Mouse (Mus musculus): ENCODE data around the gene Ap2a2. TPM values are rescaled to one million over a fixed set of nuclear protein-coding genes. Genes with fewer than 3 reads are reported as not detected.
"Not testable (repeated sequence)": the region's sequence is repeated elsewhere in the genome, so short reads cannot be mapped to it uniquely, and the experiment has no call there.

The Ap2a2 gene
- polyA plus RNA-seq, 1 experiment: 70.7 TPM

GRCm38 (mm10) chr7:141581323-141581722 is 19.4 kb downstream of the Ap2a2 start:
- TF ChIP-seq CTCF (IDR thresholded peaks at IDR 0.05; ENCODE audit: borderline replicate concordance, extremely low read depth, insufficient read depth, insufficient read length): no peak
- TF ChIP-seq POLR2A (IDR thresholded peaks at IDR 0.05; ENCODE audit: borderline replicate concordance, extremely low read depth, insufficient read depth, insufficient read length, poor library complexity, severe bottlenecking): no peak
- no peak for DNase-seq (ENCODE audit: low read depth)

- no peak for DNase-seq (ENCODE audit: low read depth)
- TF ChIP-seq CTCF (IDR thresholded peaks at IDR 0.05; ENCODE audit: borderline replicate concordance, extremely low read depth, insufficient read depth, insufficient read length): no peak
- TF ChIP-seq POLR2A (IDR thresholded peaks at IDR 0.05; ENCODE audit: borderline replicate concordance, extremely low read depth, insufficient read depth, insufficient read length, poor library complexity, severe bottlenecking): no peak
These were observed 22.3 kb downstream of the Ap2a2 start for GRCm38 (mm10) chr7:141584048-141584841.

DNA sequence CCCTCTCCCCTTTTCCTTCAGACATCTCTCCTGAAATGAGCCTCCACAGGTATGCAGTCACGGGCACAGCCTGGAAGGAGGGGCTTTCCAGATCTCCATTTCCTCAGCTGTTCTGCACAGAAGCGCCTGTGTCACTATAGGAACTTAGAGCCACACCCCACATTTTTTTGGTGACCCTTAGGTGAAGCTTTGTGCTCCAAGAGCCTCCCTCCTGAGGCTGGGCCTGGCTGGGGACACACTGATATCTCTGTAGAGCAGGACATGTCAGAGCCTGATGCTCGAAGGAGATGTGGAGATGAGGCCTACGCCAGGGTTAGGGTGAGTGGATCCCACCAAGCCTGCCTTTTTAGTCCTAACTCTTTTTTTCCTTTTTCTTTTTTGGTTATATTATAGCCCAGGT is 23.3 kb downstream of the Ap2a2 start:
- no peak for TF ChIP-seq POLR2A (IDR thresholded peaks at IDR 0.05; ENCODE audit: borderline replicate concordance, extremely low read depth, insufficient read depth, insufficient read length, poor library complexity, severe bottlenecking)
- no peak for TF ChIP-seq CTCF (IDR thresholded peaks at IDR 0.05; ENCODE audit: borderline replicate concordance, extremely low read depth, insufficient read depth, insufficient read length)
- no peak for DNase-seq (ENCODE audit: low read depth)

DNA sequence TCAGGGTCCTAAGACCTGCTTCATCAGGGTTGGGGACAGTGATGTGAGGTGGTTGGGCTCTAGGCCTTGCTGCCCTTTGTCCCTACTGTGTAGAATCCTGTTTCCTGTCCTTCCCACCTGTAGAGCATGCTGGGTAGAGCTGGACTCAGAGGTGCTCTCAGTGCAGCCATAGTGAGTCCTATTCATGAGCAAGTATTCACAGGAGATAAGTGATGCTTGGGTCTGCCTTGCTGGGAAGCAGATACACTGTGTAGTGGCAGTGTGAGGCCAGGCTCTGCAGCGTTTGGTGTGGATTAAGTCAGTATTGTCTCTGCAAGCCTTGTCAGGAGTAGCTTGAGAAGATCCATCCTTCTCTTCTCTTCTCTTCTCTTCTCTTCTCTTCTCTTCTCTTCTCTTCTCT is 23.9 kb downstream of the Ap2a2 start:
- no peak for TF ChIP-seq CTCF (IDR thresholded peaks at IDR 0.05; ENCODE audit: borderline replicate concordance, extremely low read depth, insufficient read depth, insufficient read length)
- TF ChIP-seq POLR2A (IDR thresholded peaks at IDR 0.05; ENCODE audit: borderline replicate concordance, extremely low read depth, insufficient read depth, insufficient read length, poor library complexity, severe bottlenecking): no peak
- no peak for DNase-seq (ENCODE audit: low read depth)

GRCm38 (mm10) chr7:141588890-141589289 is 26.9 kb downstream of the Ap2a2 start:
- DNase-seq (ENCODE audit: low read depth): no peak
- TF ChIP-seq CTCF (IDR thresholded peaks at IDR 0.05; ENCODE audit: borderline replicate concordance, extremely low read depth, insufficient read depth, insufficient read length) (no peak), POLR2A (IDR thresholded peaks at IDR 0.05; ENCODE audit: borderline replicate concordance, extremely low read depth, insufficient read depth, insufficient read length, poor library complexity, severe bottlenecking) (no peak)

DNA sequence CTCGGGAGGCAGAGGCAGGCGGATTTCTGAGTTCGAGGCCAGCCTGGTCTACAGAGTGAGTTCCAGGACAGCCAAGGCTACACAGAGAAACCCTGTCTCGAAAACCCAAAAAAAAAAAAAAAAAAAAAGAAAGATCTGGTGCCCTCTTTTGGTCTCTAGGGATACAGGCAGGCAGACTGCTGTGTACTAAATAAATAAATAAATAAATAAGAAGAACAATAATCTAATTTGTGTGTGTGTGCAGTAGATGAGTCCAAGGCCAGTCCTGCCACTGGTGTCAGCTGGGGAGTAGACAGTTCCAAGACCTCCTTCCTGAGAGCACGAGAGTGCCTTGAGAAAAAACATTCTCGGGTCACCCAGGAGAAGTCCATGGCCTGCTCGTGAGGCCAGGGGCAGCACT is 28.3 kb downstream of the Ap2a2 start:
- not testable (repeated sequence) for DNase-seq (ENCODE audit: low read depth)

DNA sequence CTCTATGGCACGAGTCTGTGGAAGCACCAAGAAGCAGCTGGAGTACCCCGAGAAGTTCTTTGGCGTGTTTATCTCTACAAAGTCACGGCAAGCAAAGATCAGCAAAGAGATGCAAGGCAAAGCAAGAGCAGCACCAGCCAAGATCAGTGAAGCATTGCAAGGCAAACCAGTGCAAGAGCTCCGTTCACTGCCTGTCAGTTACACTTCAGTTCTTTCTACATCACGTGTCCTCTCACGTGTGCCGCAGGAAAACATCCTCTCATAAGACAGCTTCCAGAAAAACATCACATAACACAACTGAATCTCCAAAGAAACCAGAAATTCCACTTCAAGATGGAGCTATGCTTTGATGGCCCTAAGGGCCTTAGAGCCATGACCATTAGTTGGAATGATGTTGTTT is 29.0 kb downstream of the Ap2a2 start:
- no peak for DNase-seq (ENCODE audit: low read depth)
- TF ChIP-seq POLR2A (IDR thresholded peaks at IDR 0.05; ENCODE audit: borderline replicate concordance, extremely low read depth, insufficient read depth, insufficient read length, poor library complexity, severe bottlenecking) (no peak), CTCF (IDR thresholded peaks at IDR 0.05; ENCODE audit: borderline replicate concordance, extremely low read depth, insufficient read depth, insufficient read length) (no peak)

DNA sequence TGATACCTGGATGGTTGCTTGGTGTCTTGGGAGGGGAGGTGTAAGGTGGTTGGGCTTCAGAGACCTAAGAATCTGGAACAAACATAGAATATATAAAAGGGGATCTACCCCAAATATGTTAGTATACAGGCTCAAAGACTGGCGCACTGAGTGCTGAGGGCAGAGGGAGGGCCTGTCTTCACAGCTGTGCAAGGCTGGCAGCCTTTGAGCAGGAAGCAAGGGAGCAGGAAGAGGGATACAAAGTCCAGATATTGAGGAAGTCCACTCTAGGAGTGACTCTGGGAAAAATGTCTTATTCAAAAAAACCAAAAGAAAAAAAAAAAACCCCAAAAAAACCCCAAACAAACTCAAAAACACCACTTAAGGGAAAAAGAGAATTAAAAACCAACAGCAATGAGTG is 30.1 kb downstream of the Ap2a2 start:
- no peak for DNase-seq (ENCODE audit: low read depth)
- TF ChIP-seq CTCF (IDR thresholded peaks at IDR 0.05; ENCODE audit: borderline replicate concordance, extremely low read depth, insufficient read depth, insufficient read length): no peak
- TF ChIP-seq POLR2A (IDR thresholded peaks at IDR 0.05; ENCODE audit: borderline replicate concordance, extremely low read depth, insufficient read depth, insufficient read length, poor library complexity, severe bottlenecking): no peak

- DNase-seq (ENCODE audit: low read depth): no peak
- TF ChIP-seq CTCF (IDR thresholded peaks at IDR 0.05; ENCODE audit: borderline replicate concordance, extremely low read depth, insufficient read depth, insufficient read length): no peak
- TF ChIP-seq POLR2A (IDR thresholded peaks at IDR 0.05; ENCODE audit: borderline replicate concordance, extremely low read depth, insufficient read depth, insufficient read length, poor library complexity, severe bottlenecking): no peak
These were observed 31.1 kb downstream of the Ap2a2 start for GRCm38 (mm10) chr7:141593056-141593455.

GRCm38 (mm10) chr7:141596971-141597370 is 35.0 kb downstream of the Ap2a2 start:
- no peak for DNase-seq (ENCODE audit: low read depth)

GRCm38 (mm10) chr7:141597563-141597962 is 35.6 kb downstream of the Ap2a2 start:
- no peak for DNase-seq (ENCODE audit: low read depth)
- TF ChIP-seq CTCF (IDR thresholded peaks at IDR 0.05; ENCODE audit: borderline replicate concordance, extremely low read depth, insufficient read depth, insufficient read length) (no peak), POLR2A (IDR thresholded peaks at IDR 0.05; ENCODE audit: borderline replicate concordance, extremely low read depth, insufficient read depth, insufficient read length, poor library complexity, severe bottlenecking) (no peak)

More at GRCm38 (mm10) chr7:141596971-141597370, 35.0 kb downstream of the Ap2a2 start:
- no peak for TF ChIP-seq CTCF (IDR thresholded peaks at IDR 0.05; ENCODE audit: borderline replicate concordance, extremely low read depth, insufficient read depth, insufficient read length)

DNA sequence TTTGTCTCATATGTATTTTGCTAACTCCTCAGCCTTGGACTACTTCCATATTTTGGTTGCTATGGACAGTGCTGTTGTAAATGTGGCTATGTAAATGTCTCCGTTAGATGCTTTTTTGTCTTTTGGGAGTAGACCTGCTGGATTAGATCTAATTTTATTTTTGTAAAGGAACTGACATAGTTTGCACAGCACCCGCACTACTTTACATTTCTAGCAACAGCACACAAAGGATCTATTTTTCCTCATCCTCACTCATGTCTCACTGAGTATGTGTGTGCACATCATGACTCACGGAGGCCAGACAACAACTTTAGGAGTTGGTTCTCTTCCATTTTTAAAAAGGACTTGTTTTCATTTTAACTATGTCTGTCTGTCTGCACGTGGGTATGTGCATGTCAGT is 45.7 kb downstream of the Ap2a2 start:
- DNase-seq (ENCODE audit: low read depth): no peak
- TF ChIP-seq CTCF (IDR thresholded peaks at IDR 0.05; ENCODE audit: borderline replicate concordance, extremely low read depth, insufficient read depth, insufficient read length) (no peak), POLR2A (IDR thresholded peaks at IDR 0.05; ENCODE audit: borderline replicate concordance, extremely low read depth, insufficient read depth, insufficient read length, poor library complexity, severe bottlenecking) (no peak)

All from brain, embryonic 14.5 days (tissue).